9 mouse cellular contexts compared by ENCODE assay signal in genomic region chr8:116438895-116439294, GRCm38 (mm10).
DNase-seq lines count a peak whose midpoint lies in the region; ATAC-seq and TF ChIP-seq lines count a peak whose summit lies in the region.
"Had no signal": no experiment of that assay in that cellular context is flagged by ENCODE, and none has a peak within 500 bp of the region (broad histone marks: within the 10 kb centered on the region; RNA-seq: fewer than 3 reads in every experiment).

No protein-coding gene starts in this region.

- no peaks in the 10 kb centered on the region for H3K4me1 ChIP-seq in ES-Bruce4 (ENCODE audit: control insufficient read depth, insufficient read depth, low read length)
- H3K4me1 ChIP-seq in embryonic facial prominence, embryonic 11.5 days (ENCODE audit: control insufficient read depth, insufficient read depth, low read length) = no peaks in the 10 kb centered on the region
- no peaks in the 10 kb centered on the region for H3K4me1 ChIP-seq in lung, postnatal 0 days (ENCODE audit: insufficient read depth, low read depth, low read length)
- H3K4me1 ChIP-seq: limb, embryonic 13.5 days had no signal

- no peak for TF ChIP-seq POLR2A in ES-Bruce4 (IDR thresholded peaks at IDR 0.05; ENCODE audit: insufficient read depth, low read length)

- no peak for ATAC-seq in embryonic facial prominence, embryonic 11.5 days (replicated peaks; ENCODE audit: insufficient number of reproducible peaks, low FRiP score, low TSS enrichment, low read depth)
- ATAC-seq in lung, postnatal 0 days = peak; percentile 53; the same call in 1 of the 2 replicates

- no peak overlapping the region for H3K4me2 ChIP-seq in embryonic facial prominence, embryonic 11.5 days (ENCODE audit: low read depth, low read length)
- no peak overlapping the region for H3K4me2 ChIP-seq in lung, postnatal 0 days (replicated peaks; ENCODE audit: low read depth, low read length)
- H3K4me2 ChIP-seq: limb, embryonic 13.5 days had no signal

- no peak overlapping the region for H3K27ac ChIP-seq in ES-Bruce4 (ENCODE audit: insufficient read depth, low read length)
- H3K27ac ChIP-seq in embryonic facial prominence, embryonic 11.5 days (replicated peaks; ENCODE audit: low read depth, low read length) = no peak overlapping the region
- no peak overlapping the region for H3K27ac ChIP-seq in lung, postnatal 0 days (ENCODE audit: low read length)
- H3K27ac ChIP-seq: limb, embryonic 13.5 days had no signal

- H3K27me3 ChIP-seq in ES-Bruce4 (ENCODE audit: control insufficient read depth, insufficient read depth, low read length, poor library complexity, severe bottlenecking) = no peaks in the 10 kb centered on the region
- no peaks in the 10 kb centered on the region for H3K27me3 ChIP-seq in embryonic facial prominence, embryonic 11.5 days (ENCODE audit: control insufficient read depth, insufficient read depth, low read length)
- no peaks in the 10 kb centered on the region for H3K27me3 ChIP-seq in lung, postnatal 0 days (replicated peaks; ENCODE audit: insufficient read depth, low read length)

- WGBS in embryonic facial prominence, embryonic 11.5 days = 16% methylated on average over 7 of the region's 7 CpGs
- 13% methylated on average over 7 of the region's 7 CpGs for WGBS in lung, postnatal 0 days

- H3K36me3 ChIP-seq in ES-Bruce4 (ENCODE audit: control insufficient read depth, insufficient read depth, low read length, poor library complexity, severe bottlenecking) = no peaks in the 10 kb centered on the region
- H3K36me3 ChIP-seq in embryonic facial prominence, embryonic 11.5 days (replicated peaks; ENCODE audit: control insufficient read depth, insufficient read depth, low read depth, low read length) = no peaks in the 10 kb centered on the region
- no peaks in the 10 kb centered on the region for H3K36me3 ChIP-seq in lung, postnatal 0 days (ENCODE audit: insufficient read depth, low read length)
- H3K36me3 ChIP-seq: limb, embryonic 13.5 days had no signal

- no peaks in the 10 kb centered on the region for H3K9me3 ChIP-seq in ES-Bruce4 (replicated peaks; ENCODE audit: control insufficient read depth, insufficient read depth, low read length, poor library complexity, severe bottlenecking)
- H3K9me3 ChIP-seq in embryonic facial prominence, embryonic 11.5 days (replicated peaks; ENCODE audit: control insufficient read depth, low read length) = no peaks in the 10 kb centered on the region
- no peaks in the 10 kb centered on the region for H3K9me3 ChIP-seq in lung, postnatal 0 days (ENCODE audit: low read length)
- H3K9me3 ChIP-seq: limb, embryonic 13.5 days had no signal

- H3K4me3 ChIP-seq in ES-Bruce4 (ENCODE audit: low read depth, low read length) = no peak overlapping the region
- no peak overlapping the region for H3K4me3 ChIP-seq in embryonic facial prominence, embryonic 11.5 days (ENCODE audit: low read depth, low read length)
- no peak overlapping the region for H3K4me3 ChIP-seq in lung, postnatal 0 days (ENCODE audit: low read depth, low read length)
- H3K4me3 ChIP-seq: limb, embryonic 13.5 days had no signal

- no peak for TF ChIP-seq EP300 in ES-Bruce4 (IDR thresholded peaks at IDR 0.05; ENCODE audit: insufficient read depth, low read depth, low read length)
- no peak for TF ChIP-seq EP300 in lung, postnatal 0 days (IDR thresholded peaks at IDR 0.05)

- TF ChIP-seq CTCF in ES-Bruce4 (IDR thresholded peaks at IDR 0.05; ENCODE audit: low read depth, low read length) = peak; percentile 88
- TF ChIP-seq CTCF in lung, postnatal 0 days (IDR thresholded peaks at IDR 0.05) = peak; percentile 95

- DNase-seq in adrenal gland, postnatal 36 days = peak; percentile 78 to 82
- peak; percentile 89 for DNase-seq in embryonic facial prominence, embryonic 11.5 days (ENCODE audit: low spot score)
- peak; percentile 72 to 86 for DNase-seq in heart, postnatal 10 days
- DNase-seq in layer of hippocampus, adult 18-20 months (ENCODE audit: low spot score in 2 of 2) = peak; percentile 43 to 82
- DNase-seq in lung, postnatal 0 days (ENCODE audit: low spot score) = peak; percentile 88
- DNase-seq in right cerebral cortex, postnatal 36 days (ENCODE audit: low spot score in 2 of 2) = peak; percentile 29 to 49
- DNase-seq in urinary bladder, postnatal 36 days (ENCODE audit: low spot score in 2 of 2) = peak; percentile 47 to 76

- H3K9ac ChIP-seq in ES-Bruce4 (ENCODE audit: low read depth, poor library complexity, severe bottlenecking) = no peak overlapping the region
- H3K9ac ChIP-seq in embryonic facial prominence, embryonic 11.5 days (replicated peaks; ENCODE audit: low read length) = no peak overlapping the region
- no peak overlapping the region for H3K9ac ChIP-seq in lung, postnatal 0 days (replicated peaks; ENCODE audit: low read depth)
- H3K9ac ChIP-seq: limb, embryonic 13.5 days had no signal

- intact Hi-C loops in heart, postnatal 10 days (cut with DNase I) = loop anchor here (2.0 to 10.0 kb wide), 6 partner anchors 284 to 1986 kb away; no protein-coding TSS in a partner anchor

Comparison
In these comparisons a context has a peak if more than half of its experiments do, and no peak if none do; other contexts are left out.
1. DNase-seq: peak in every context shown above with its lines; median percentile 89 in embryonic facial prominence, embryonic 11.5 days; 88 in lung, postnatal 0 days; 80 in adrenal gland, postnatal 36 days; 79 in heart, postnatal 10 days; 62 in layer of hippocampus, adult 18-20 months; 62 in urinary bladder, postnatal 36 days; 39 in right cerebral cortex, postnatal 36 days.